Mouse (Mus musculus) macrophage (primary cell): ENCODE data around the gene Tmem82. TPM values are rescaled to one million over a fixed set of nuclear protein-coding genes. Genes with fewer than 3 reads are reported as not detected.
A peak's percentile ranks its signal among the peaks of the same experiment; 100 is the strongest.

Source experiments
- H3K27ac ChIP-seq: fragments of 350-480 bp; formaldehyde crosslinking; 2 replicates; pipeline ENCODE4 v1.9.0; 2021
- H3K36me3 ChIP-seq: fragments of 350-480 bp; formaldehyde crosslinking; 2 replicates; pipeline ENCODE4 v1.9.0; 2021; ENCODE audit errors: inconsistent target
- H3K4me3 ChIP-seq: fragments of 350-480 bp; formaldehyde crosslinking; 2 replicates; pipeline ENCODE4 v1.9.0; 2021; ENCODE audit errors: inconsistent target
- H3K79me2 ChIP-seq: fragments of 350-480 bp; formaldehyde crosslinking; 2 replicates; pipeline ENCODE4 v1.9.0; 2021; ENCODE audit errors: inconsistent target
- WGBS: methylation state at CpG from one replicate; pipeline ENCODE4 v1.1.7; 2026; ENCODE audit warnings: inconsistent platforms; ENCODE audit not compliant: missing documents; 5-methylcytosine and 5-hydroxymethylcytosine counted together
- polyA plus RNA-seq: library from polyadenylated mRNA; stranded (reverse); fragments of 250-400 nt; gene quantifications from 3 replicates; pipeline ENCODE4 v1.2.4, GENCODE M21; 2018; ENCODE audit warnings: inconsistent platforms

The Tmem82 gene
- polyA plus RNA-seq, 1 experiment from 2014 or later, result 2.7 TPM

DNA sequence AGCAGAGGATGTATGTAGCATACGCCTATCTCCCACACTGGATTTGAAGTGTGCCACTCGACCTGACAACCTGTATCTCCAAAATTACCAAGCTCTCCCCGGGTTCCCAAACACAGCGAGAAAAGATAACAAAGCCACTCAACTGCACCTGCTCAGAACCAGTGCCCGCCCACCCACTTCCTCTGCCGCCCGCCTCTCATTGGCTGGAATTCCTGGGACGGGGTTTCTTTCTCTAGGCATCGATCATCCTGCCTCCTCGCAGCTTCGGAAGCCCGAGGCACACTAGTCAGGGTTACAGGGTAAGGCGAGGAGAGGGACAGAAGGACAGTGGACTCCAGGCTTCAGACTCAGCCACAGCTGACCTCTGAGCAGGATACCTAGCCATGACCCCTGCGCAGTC lies 10.2 kb upstream of the Tmem82 start:
- Histone ChIP-seq H3K79me2 (peaks cover 19% of the 10 kb centered on the region; the same call in 1 of the 2 replicates), H3K27ac (no peak overlapping the region), H3K36me3 (peaks cover 74% of the 10 kb centered on the region), H3K4me3 (no peak overlapping the region)
- 96% methylated on average over 14 of the region's 14 CpGs for WGBS

DNA sequence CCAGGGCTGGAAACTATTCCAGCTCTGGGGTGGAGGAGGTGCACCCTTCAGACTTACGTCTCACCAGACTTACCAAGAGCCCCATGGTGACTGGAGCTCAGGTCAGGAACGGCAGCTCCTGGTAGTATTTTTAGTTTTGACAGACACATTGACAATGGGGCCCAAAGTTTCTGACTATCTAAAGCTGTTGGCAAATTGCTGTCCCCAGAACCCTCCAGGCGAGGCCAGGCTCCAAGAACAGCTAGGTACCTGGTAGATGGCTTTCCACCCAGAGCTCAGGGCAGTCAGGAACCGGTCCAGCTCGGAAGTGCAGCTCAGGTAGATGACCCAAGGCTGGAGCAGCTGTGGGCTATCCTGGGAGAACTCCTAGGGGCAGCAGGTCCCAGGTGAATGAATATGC lies 9.1 kb upstream of the Tmem82 start:
- H3K27ac ChIP-seq, result no peak overlapping the region
- no peak overlapping the region for H3K4me3 ChIP-seq
- H3K36me3 ChIP-seq, result peaks cover 64% of the 10 kb centered on the region
- H3K79me2 ChIP-seq, result peaks cover 16% of the 10 kb centered on the region; the same call in 1 of the 2 replicates
- WGBS, result 94% methylated on average over 5 of the region's 5 CpGs

DNA sequence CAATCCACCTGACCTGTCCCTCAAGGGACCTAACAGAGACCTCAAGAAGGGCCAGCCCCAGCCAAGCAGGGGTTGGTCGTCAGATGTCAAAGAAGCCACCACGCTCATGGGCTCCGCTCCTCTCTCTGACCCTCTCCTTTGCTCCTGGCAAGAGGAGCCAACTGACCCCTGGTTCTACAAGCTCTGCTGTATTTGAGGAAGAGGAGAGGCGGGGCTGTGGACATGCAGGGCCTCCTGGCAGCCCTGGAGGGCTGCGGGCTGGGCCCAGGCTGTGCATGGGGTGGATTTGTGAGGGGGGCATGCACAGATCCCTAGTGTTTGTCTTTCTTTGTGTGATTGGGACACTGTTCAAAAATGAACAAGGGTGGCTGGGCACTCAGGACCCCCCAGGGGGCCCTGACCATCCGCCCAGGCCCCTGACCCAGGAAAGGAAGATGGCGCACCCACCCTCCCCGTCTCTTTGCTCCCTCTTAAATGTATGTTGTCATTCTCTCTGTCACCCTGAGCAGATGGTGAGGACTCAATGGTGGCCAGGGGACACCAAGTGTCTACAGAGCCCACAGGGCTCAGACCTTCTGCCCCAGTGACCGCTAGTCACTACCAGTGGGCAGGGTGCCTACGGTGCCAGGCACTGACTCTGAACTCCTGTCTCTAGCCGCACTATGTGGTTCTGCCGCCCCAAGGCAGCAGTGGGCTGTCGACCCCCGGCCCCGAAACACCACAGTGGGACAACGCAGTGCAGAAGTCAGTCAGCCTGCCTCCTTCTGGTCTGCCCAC lies 7.5 kb upstream of the Tmem82 start:
- Histone ChIP-seq H3K27ac (no peak overlapping the region), H3K36me3 (peaks cover 49% of the 10 kb centered on the region), H3K4me3 (no peak overlapping the region), H3K79me2 (peaks cover under 1% of the 10 kb centered on the region; the same call in 1 of the 2 replicates)
- WGBS, result 89% methylated on average over 16 of the region's 16 CpGs

DNA sequence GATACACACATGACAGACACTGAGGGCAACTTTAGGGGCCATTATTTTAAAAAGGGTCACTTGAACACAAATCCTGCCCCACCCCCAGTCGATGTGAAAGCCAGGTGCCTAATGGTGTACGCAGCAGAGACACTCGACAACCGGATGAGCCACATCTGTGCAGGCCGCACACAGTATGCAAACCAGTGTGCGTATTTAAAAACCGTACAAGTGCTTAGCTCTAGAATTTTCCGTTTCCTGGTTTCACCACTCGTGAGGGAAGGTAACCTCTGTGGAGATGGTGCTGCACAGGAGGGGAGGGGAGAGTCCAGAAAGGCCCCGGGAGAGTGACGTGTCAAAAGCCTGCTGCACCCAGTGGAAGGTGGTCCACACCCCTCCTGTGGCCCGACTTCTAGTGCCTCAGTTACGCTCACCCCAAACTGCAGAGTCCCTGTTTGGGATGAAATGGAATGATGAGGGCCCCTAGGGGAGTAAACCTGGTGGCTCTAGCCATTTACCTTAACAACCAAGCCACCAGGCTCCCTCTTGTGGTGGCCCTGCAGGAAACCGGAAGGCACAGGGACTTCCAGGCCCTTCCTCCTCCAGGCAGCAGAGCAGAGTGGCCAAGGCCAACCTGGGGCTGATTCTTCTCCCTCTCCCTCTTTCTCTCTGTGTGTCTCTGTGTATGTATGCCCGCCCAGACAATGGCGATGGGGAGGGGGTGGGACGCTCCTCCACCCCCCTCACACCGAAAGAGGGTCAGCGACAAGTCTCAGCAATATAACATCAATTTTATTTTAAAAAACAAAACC lies 6.7 kb upstream of the Tmem82 start:
- no peaks in the 10 kb centered on the region for H3K79me2 ChIP-seq
- 80% methylated on average over 19 of the region's 19 CpGs for WGBS
- H3K27ac ChIP-seq, result no peak overlapping the region
- peaks cover 41% of the 10 kb centered on the region for H3K36me3 ChIP-seq
- H3K4me3 ChIP-seq, result no peak overlapping the region

DNA sequence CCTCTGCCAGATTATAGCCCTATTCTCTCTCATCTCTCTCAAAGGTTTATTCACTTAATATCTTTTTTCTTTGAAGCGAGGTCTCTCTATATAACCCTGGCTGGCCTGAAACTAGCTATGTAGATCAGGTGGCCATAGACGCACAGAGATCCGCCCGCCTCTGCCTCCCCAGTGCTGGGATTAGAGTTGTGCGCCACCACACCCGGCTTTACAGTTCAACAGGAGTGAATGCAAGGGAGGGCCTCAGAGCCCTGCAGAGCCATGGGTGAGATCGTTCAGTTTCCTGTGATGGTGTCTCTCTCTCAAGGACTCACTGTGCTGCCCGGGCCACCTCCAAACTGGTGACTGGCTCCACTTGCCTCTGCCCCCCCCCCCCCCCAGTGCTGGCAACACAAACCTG lies 5.7 kb upstream of the Tmem82 start:
- 87% methylated on average over 8 of the region's 8 CpGs for WGBS
- Histone ChIP-seq H3K36me3 (peaks cover 30% of the 10 kb centered on the region), H3K79me2 (no peaks in the 10 kb centered on the region), H3K27ac (no peak overlapping the region), H3K4me3 (no peak overlapping the region)

DNA sequence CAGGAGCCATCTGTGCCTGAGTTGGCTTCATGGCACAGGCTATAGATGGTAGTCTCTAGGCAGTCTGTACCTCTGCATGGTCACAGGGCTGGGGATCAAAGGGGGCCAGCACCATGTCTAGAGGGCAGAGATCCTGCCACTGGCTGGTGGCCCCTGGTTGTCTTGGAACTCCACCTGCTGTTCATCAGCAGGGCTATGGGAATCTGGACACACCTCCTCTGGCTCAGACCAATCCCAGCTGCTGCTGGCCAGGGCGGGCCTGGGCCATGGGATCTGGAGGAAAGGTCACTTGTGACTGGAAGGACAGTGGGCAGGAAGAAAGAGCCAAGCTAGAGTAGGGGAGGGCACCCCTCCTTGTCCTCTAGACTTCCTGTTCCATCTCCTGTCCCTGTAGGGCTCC lies 5.2 kb upstream of the Tmem82 start, which contains the start of gene Slc25a34:
Gene Slc25a34, minus strand, starts transcription at position 156 of the 400 bp plus-strand sequence.
- 80% methylated on average over 1 of the region's 1 CpGs for WGBS
- no peak within 1 kb of the TSS for H3K4me3 ChIP-seq
- peaks cover 26% of the 10 kb centered on the region; the same call in 1 of the 2 replicates for H3K36me3 ChIP-seq
- no peaks in the 10 kb centered on the region for H3K79me2 ChIP-seq
- H3K27ac ChIP-seq, result no peak within 1 kb of the TSS

DNA sequence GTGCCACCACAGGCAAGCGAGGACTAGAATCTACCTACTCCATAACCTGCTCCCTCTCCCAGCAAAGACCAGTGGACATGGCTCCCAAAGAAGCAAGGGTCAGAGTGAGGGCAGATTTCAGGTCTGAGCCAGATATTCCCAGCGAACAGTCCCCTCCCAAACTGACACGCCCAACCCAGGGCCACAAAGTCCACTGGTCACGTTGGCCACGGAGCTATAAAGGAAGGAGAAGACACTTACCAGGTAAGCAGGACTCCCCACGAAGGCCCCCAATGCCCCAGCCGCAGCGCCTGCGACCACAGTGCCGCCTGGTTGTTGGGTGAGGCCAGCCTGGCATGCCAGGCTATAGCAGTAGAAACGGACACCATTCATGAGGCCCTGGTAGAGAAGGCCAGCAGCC lies 4.6 kb upstream of the Tmem82 start:
- WGBS, result 93% methylated on average over 11 of the region's 11 CpGs
- H3K79me2 ChIP-seq, result no peaks in the 10 kb centered on the region

DNA sequence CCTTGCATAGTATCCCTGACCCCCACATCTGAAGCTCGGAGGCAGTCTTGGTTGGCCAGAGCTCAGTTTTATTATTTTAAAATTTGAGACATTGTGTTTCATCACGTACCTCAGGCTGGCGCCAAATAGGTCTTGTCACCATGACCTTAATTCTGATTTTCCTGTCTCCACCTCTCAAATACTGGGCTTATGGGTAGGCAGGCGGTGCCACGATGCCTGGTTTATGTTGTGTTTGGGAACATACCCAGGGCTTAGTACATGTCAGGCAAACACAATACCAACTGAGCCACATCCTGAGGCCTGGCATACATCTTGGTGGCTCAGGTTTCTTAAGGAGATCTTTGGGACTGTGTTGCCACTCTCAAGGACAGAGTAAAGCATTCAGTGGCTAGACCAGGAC lies 4.1 kb upstream of the Tmem82 start:
- H3K36me3 ChIP-seq, result peaks cover 15% of the 10 kb centered on the region; the same call in 1 of the 2 replicates
- no peak overlapping the region for H3K27ac ChIP-seq
- WGBS, result 90% methylated on average over 5 of the region's 5 CpGs
- no peak overlapping the region for H3K4me3 ChIP-seq
- no peaks in the 10 kb centered on the region for H3K79me2 ChIP-seq

More for the DNA sequence above, 4.6 kb upstream of the Tmem82 start:
- Histone ChIP-seq H3K27ac (no peak overlapping the region), H3K4me3 (no peak overlapping the region), H3K36me3 (peaks cover 19% of the 10 kb centered on the region; the same call in 1 of the 2 replicates)

DNA sequence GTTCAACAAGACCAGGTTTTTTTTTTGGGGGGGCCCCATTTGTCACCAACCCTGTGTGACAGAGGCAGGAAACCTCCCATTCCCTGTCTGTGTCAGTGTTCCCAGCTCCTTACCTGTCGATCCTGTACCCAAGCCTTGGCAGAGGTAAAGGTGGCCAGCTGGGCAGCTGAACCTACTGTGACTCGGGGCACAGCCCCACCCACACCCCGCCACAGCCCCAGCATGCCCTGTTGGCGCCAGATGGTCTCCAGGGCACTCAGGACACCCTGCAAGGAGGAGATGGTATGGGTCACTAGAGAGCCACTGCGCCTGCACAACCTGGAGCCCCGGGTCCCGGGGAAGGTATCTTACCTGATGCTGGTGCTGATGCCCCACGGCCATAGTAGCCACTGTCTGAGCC lies 3.7 kb upstream of the Tmem82 start:
- WGBS, result 93% methylated on average over 8 of the region's 8 CpGs

DNA sequence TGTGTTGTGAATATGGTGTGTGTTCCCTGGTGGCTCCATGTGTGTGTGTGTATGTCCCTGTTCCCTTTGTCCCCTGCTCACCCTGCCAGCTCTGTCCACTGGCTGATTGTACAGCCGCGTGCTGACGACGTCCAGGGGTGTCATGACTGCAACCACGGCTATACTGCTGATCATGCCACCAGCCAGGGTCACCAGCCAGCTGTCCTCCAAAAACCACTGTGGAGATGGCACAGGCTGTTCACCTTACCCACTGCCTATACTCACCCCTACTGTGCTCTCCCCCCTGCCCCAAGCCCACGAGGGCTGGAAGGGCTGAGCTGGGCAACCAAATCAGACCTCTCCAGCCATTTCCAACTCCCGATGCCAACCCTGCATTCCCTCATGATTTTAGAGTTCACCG lies 2.9 kb upstream of the Tmem82 start:
- Histone ChIP-seq H3K27ac (no peak overlapping the region), H3K79me2 (no peaks in the 10 kb centered on the region), H3K4me3 (no peak overlapping the region), H3K36me3 (0 out of 2 replicates have a peak, but pooled peaks cover 5% of the 10 kb centered on the region)
- WGBS, result 96% methylated on average over 5 of the region's 8 CpGs

More for the DNA sequence above, 3.7 kb upstream of the Tmem82 start:
- H3K4me3 ChIP-seq, result no peak overlapping the region
- H3K79me2 ChIP-seq, result no peaks in the 10 kb centered on the region
- no peak overlapping the region for H3K27ac ChIP-seq
- peaks cover 10% of the 10 kb centered on the region; the same call in 1 of the 2 replicates for H3K36me3 ChIP-seq

DNA sequence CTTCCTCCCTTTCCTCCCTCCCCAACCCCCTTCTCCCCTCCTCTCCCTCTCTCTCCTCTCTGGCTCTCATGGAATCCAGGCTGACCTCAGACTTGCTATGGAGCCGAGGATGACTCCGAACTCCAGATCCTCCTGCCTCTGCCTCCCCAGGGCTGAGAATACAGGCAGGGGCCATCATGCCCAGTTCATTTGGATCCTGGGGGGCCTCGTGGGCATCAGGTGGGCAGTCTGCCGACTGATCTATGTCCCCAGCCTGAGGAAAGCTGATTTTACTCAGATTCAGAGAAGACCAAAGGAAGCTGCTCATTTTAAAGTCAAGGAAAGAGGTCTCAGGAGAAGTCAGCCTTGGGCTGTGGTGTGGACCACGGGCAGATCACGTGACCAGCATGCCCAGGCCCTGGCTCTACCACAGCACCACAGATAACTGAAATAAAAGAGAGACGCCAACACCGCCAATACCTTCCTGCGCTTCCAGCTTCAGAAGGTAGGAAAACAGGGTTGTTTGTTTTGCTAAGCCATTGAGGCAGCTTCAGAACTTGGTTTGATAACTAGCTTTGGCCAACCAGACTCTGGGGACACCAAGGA lies 958 bp upstream of the Tmem82 start:
- Histone ChIP-seq H3K27ac (peak overlapping the region; percentile 25; the same call in 1 of the 2 replicates), H3K79me2 (no peaks in the 10 kb centered on the region), H3K4me3 (no peak overlapping the region), H3K36me3 (no peaks in the 10 kb centered on the region)
- whole genome bisulfite sequencing, result 65% methylated on average over 9 of the region's 9 CpGs

DNA sequence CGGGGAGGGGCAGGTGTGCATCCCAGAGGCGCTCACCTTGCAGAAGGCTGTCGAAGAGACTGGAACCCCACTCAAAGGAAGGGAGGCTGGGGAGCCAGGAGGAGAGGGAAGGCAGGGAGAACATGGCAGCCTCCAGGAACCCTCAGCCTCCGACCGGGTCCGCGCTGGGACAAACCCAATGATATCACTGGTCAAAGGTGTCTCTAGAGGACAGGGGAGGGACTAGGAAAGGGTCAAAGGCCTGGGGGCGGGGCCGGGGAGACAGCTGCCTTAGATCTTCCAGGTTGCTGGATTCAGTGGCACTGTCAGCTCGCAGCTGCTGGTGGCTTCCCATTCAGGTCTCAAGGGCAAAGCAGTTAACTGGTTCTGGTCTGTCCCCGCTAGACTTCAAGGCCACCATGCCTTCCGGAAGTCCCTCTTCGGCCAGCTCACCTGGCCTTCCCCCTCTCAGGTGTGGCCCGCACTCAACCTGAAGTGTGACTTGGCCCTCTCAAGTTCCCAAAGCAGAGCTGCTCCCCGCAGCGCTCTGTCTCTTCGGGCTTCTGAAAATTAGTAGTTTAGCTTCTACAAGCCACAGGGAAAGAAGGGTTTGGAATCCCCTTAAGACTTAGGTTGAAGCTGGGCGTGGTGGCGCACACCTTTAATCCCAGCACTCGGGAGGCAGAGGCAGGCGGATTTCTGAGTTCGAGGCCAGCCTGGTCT lies 419 bp downstream of the Tmem82 start:
- H3K4me3 ChIP-seq, result peak overlapping the region; percentile 34
- no peaks in the 10 kb centered on the region for H3K79me2 ChIP-seq
- H3K27ac ChIP-seq, result peak overlapping the region; percentile 12; the same call in 1 of the 2 replicates
- H3K36me3 ChIP-seq, result no peaks in the 10 kb centered on the region
- WGBS, result 12% methylated on average over 17 of the region's 22 CpGs

DNA sequence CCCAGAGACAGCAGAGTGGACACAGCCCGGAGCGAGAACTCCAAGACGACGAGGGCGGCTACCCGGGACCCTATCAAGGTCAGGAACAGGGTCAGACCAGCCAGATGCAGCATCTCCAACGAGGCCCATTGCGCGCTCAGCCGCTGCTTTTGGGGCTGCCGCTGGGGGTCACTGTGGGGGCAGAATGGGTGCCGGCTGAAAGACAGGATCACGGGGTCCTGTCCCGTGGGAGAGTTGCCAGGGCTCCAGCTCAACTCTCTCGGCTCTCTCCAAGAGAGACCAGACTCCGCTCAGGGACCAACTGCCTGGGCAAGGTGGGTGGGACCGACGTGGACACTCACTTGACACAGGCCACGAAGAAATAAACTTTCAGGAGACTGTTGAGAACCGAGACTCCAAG lies 1.1 kb downstream of the Tmem82 start:
- peak overlapping the region; percentile 34 for H3K4me3 ChIP-seq
- peak overlapping the region; percentile 2; the same call in 1 of the 2 replicates for H3K27ac ChIP-seq
- no peaks in the 10 kb centered on the region for H3K36me3 ChIP-seq
- WGBS, result 8% methylated on average over 20 of the region's 20 CpGs
- H3K79me2 ChIP-seq, result no peaks in the 10 kb centered on the region

DNA sequence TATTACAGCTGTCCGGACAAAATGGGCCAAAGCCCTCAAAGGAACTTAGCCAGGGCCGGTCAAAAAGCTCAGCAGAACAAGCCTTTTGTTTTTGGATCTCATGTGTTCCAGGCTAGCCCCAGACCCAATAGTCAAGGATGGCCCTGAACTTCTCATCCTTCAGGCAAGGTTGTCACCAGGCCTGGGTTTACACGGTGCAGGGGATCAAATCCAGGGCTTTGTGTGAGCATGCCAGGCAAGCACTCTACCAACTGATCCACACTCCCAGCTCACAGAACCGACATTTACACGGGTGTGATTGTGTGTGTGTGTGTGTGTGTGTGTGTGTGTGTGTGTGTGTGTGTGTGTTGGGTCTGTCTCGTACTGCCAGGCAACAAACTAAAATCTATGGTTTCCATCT lies 1.6 kb downstream of the Tmem82 start:
- Histone ChIP-seq H3K36me3 (no peaks in the 10 kb centered on the region), H3K4me3 (no peak overlapping the region), H3K27ac (no peak overlapping the region), H3K79me2 (no peaks in the 10 kb centered on the region)
- whole genome bisulfite sequencing, result 84% methylated on average over 6 of the region's 6 CpGs
